Mouse (Mus musculus): ENCODE data around the gene Apaf1.

DNA sequence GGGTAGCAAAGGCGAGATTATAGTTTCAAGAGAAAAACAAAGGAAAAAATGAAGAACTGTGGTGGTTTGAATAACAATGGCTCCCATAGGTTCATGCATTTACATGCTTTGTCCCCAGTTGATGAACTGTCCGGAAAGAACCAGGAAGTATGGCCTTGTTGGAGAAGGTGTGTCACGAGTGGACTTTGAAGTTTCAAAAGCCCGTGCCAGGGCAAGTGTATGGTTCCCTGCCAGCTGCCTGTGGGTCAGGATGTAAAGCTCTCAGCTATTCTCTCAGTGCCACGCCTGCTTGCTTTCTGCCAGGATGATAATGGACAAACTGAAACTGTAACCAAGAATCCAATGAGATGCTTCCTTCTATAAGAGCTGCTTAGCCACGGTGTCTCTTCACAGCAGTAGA is 20.2 kb downstream of the Apaf1 start:
- no peak for TF ChIP-seq CTCF (IDR thresholded peaks at IDR 0.05 in 2 of 3, conservative IDR thresholded peaks at IDR 0.05 in 1 of 3; ENCODE audit: control insufficient read depth in 1 of 3, insufficient read depth in 1 of 3, low read depth in 2 of 3, low read length in 3 of 3, poor library complexity in 1 of 3, severe bottlenecking in 1 of 3)
- no peak for TF ChIP-seq GATA1 (IDR thresholded peaks at IDR 0.05; ENCODE audit: low read depth, low read length)
- TF ChIP-seq USF1 (IDR thresholded peaks at IDR 0.05; ENCODE audit: low read depth, low read length), result no peak
- no peak for TF ChIP-seq MEF2A (IDR thresholded peaks at IDR 0.05; ENCODE audit: extremely low read depth, insufficient replicate concordance, low read depth, low read length, poor library complexity, severe bottlenecking)
- TF ChIP-seq ZNF384 (IDR thresholded peaks at IDR 0.05; ENCODE audit: low read depth, low read length), result no peak
- TF ChIP-seq MAFK (IDR thresholded peaks at IDR 0.05; ENCODE audit: borderline replicate concordance, low read depth, low read length), result no peak
- no peak for TF ChIP-seq E2F4 (IDR thresholded peaks at IDR 0.05; ENCODE audit: borderline replicate concordance, low read depth, low read length)
- no peak for TF ChIP-seq UBTF (IDR thresholded peaks at IDR 0.05; ENCODE audit: borderline replicate concordance, insufficient read depth, low read depth, low read length)
- TF ChIP-seq NELFE (IDR thresholded peaks at IDR 0.05; ENCODE audit: low read depth, low read length), result no peak
- no peak for TF ChIP-seq POLR2A (IDR thresholded peaks at IDR 0.05; ENCODE audit: control insufficient read depth in 1 of 2, insufficient read depth in 1 of 2, low read depth in 1 of 2, low read length in 2 of 2, poor library complexity in 1 of 2)
- no peak for TF ChIP-seq ELF1 (IDR thresholded peaks at IDR 0.05; ENCODE audit: low read depth, low read length)
- no peak for TF ChIP-seq SIN3A (IDR thresholded peaks at IDR 0.05; ENCODE audit: low read length)
- TF ChIP-seq USF2 (IDR thresholded peaks at IDR 0.05; ENCODE audit: borderline replicate concordance in 1 of 2, insufficient read depth in 1 of 2, low read depth in 1 of 2, low read length in 2 of 2), result no peak

Data from MEL (cell line).